Mouse (Mus musculus): ENCODE measurements around the gene Foxp1. TPM values are rescaled to one million over a fixed set of nuclear protein-coding genes. Genes with fewer than 3 reads are reported as not detected.
A peak's percentile ranks its signal among the peaks of the same experiment; 100 is the strongest.

The Foxp1 gene
- polyA plus RNA-seq, 1 experiment from 2014 or later: 121 TPM

DNA sequence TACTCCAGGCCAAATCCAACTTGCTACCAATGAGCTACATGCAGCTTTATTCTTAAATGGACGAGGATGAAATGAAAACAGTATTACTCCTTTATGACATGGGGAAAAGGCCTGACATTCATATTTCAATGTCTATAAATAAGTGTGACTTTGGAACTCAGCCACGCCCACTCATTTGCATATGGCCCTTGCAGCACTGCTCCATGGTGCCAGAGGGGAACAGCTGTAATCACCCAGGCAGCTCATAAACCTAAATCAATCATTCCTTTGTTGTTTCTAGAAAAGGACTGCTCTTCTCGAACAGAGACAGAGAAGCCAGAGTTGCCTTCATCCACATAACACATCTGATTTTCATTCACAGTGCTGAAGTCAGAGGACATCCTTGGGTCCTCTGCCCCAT lies 97.5 kb downstream of the Foxp1 start:
- Histone ChIP-seq H3K27me3 (replicated peaks; ENCODE audit: insufficient read depth, low read length) (no peaks in the 10 kb centered on the region), H3K9ac (replicated peaks; ENCODE audit: low read depth) (no peak overlapping the region), H3K4me3 (ENCODE audit: low read depth, low read length) (no peak overlapping the region), H3K27ac (ENCODE audit: low read length) (no peak overlapping the region), H3K4me2 (replicated peaks; ENCODE audit: low read depth, low read length) (no peak overlapping the region), H3K4me1 (ENCODE audit: insufficient read depth, low read depth, low read length) (no peaks in the 10 kb centered on the region), H3K9me3 (ENCODE audit: low read length) (no peaks in the 10 kb centered on the region), H3K36me3 (ENCODE audit: insufficient read depth, low read length) (no peaks in the 10 kb centered on the region)
- DNase-seq (ENCODE audit: low spot score) (peak; percentile 37), ATAC-seq (no peak)
- WGBS: 64% methylated on average over 3 of the region's 3 CpGs
- TF ChIP-seq EP300 (IDR thresholded peaks at IDR 0.05): no peak
- no peak for TF ChIP-seq CTCF (IDR thresholded peaks at IDR 0.05)

DNA sequence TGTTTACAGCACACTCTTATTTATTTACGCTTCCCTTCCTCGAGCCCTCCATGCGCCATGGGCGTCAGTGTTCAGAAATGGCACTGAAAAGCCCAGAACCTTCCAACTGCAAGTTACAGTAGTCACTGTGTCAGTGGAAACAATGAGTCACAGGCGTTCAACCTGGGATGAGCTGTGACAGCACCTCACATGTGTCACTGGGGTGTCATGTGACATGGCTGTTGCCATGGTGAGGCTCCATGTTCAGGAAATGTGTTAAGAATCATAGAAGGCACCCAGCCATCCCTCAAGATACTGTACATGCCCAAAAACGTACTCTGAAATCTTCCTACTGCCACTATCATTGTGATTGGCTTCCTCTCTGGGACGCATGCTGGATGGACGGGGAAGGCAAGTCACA lies 101.9 kb downstream of the Foxp1 start:
- ATAC-seq (no peak), DNase-seq (ENCODE audit: low spot score) (no peak)
- Histone ChIP-seq H3K9ac (replicated peaks; ENCODE audit: low read depth) (no peak overlapping the region), H3K27ac (ENCODE audit: low read length) (no peak overlapping the region), H3K4me3 (ENCODE audit: low read depth, low read length) (no peak overlapping the region), H3K4me2 (replicated peaks; ENCODE audit: low read depth, low read length) (no peak overlapping the region), H3K36me3 (ENCODE audit: insufficient read depth, low read length) (no peaks in the 10 kb centered on the region), H3K4me1 (ENCODE audit: insufficient read depth, low read depth, low read length) (no peaks in the 10 kb centered on the region), H3K9me3 (ENCODE audit: low read length) (no peaks in the 10 kb centered on the region), H3K27me3 (replicated peaks; ENCODE audit: insufficient read depth, low read length) (no peaks in the 10 kb centered on the region)
- 69% methylated on average over 8 of the region's 8 CpGs for WGBS
- TF ChIP-seq EP300 (IDR thresholded peaks at IDR 0.05) (no peak), CTCF (IDR thresholded peaks at IDR 0.05) (no peak)

DNA sequence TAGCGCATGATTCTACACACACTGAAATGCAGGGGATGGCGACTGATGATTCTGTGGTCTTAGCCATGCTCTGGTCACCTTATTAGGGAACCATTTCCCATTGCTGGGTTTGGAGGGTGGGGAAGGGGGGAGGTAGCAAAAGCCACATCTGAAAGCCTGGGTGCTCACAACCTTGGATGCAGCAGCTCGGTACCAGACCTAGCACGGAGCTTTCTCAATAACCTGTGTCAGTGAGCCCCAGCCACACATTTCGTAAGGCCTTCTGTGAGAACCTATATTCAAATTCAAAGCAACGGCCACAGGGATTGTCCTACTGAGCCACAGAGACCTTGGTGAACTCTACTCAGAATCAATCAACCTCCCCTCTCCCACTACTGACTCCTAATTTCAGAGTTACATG lies 109.9 kb downstream of the Foxp1 start:
- WGBS: 91% methylated on average over 6 of the region's 6 CpGs
- no peaks in the 10 kb centered on the region for H3K9me3 ChIP-seq (ENCODE audit: low read length)
- no peak overlapping the region for H3K4me2 ChIP-seq (replicated peaks; ENCODE audit: low read depth, low read length)
- no peak overlapping the region for H3K9ac ChIP-seq (replicated peaks; ENCODE audit: low read depth)
- no peaks in the 10 kb centered on the region for H3K27me3 ChIP-seq (replicated peaks; ENCODE audit: insufficient read depth, low read length)
- ATAC-seq: no peak
- TF ChIP-seq CTCF (IDR thresholded peaks at IDR 0.05) (no peak), EP300 (IDR thresholded peaks at IDR 0.05) (no peak)
- no peak overlapping the region for H3K4me3 ChIP-seq (ENCODE audit: low read depth, low read length)
- H3K4me1 ChIP-seq (ENCODE audit: insufficient read depth, low read depth, low read length): no peaks in the 10 kb centered on the region
- no peak overlapping the region for H3K27ac ChIP-seq (ENCODE audit: low read length)
- H3K36me3 ChIP-seq (ENCODE audit: insufficient read depth, low read length): no peaks in the 10 kb centered on the region
- no peak for DNase-seq (ENCODE audit: low spot score)

DNA sequence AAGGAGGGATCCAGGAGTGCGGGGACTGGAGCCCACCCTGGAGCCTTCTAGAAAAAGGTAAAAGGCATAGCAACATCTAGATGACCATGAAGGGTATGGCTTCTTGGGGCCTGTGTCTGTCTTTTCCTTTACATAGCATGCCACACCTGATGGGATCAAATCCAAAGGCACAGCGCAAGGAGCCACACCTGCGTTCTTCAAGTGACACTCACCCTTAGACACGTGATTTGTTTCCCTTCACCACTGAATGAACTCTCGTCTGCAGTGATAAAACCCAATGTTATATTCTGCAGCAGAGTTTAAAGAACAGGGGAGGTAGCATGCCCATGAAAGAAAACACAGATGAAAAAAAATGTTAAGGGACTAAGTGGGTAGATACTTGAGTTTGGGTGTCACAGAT lies 112.9 kb downstream of the Foxp1 start:
- Histone ChIP-seq H3K9ac (replicated peaks; ENCODE audit: low read depth) (no peak overlapping the region), H3K4me3 (ENCODE audit: low read depth, low read length) (no peak overlapping the region), H3K9me3 (ENCODE audit: low read length) (no peaks in the 10 kb centered on the region), H3K36me3 (ENCODE audit: insufficient read depth, low read length) (no peaks in the 10 kb centered on the region), H3K27ac (ENCODE audit: low read length) (no peak overlapping the region), H3K27me3 (replicated peaks; ENCODE audit: insufficient read depth, low read length) (no peaks in the 10 kb centered on the region), H3K4me1 (ENCODE audit: insufficient read depth, low read depth, low read length) (no peaks in the 10 kb centered on the region), H3K4me2 (replicated peaks; ENCODE audit: low read depth, low read length) (no peak overlapping the region)
- ATAC-seq (peak; percentile 56), DNase-seq (ENCODE audit: low spot score) (peak; percentile 52)
- TF ChIP-seq CTCF (IDR thresholded peaks at IDR 0.05) (no peak), EP300 (IDR thresholded peaks at IDR 0.05) (no peak)
- WGBS: 55% methylated on average over 5 of the region's 5 CpGs

DNA sequence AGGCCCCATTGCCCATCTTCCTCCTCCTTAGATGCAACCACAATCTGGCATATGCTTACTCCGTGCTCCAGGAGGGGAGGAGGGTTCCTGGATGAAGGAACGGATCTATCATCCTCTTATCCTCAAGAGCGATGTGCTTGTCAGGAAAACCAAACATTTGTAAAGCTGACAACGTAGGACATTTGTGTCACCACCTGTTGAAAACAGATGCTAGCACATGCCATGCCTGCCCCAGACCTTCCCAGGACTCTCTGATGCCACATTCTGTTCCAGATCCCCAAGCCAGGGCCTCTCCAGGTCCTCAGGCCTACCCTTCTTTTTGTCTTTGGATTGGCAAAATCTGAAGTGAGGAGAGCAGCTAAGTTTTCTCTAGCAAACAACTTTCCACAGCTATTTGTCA lies 113.6 kb downstream of the Foxp1 start:
- Histone ChIP-seq H3K9ac (replicated peaks; ENCODE audit: low read depth) (no peak overlapping the region), H3K4me1 (ENCODE audit: insufficient read depth, low read depth, low read length) (no peaks in the 10 kb centered on the region), H3K4me2 (replicated peaks; ENCODE audit: low read depth, low read length) (no peak overlapping the region), H3K27me3 (replicated peaks; ENCODE audit: insufficient read depth, low read length) (no peaks in the 10 kb centered on the region), H3K36me3 (ENCODE audit: insufficient read depth, low read length) (no peaks in the 10 kb centered on the region), H3K9me3 (ENCODE audit: low read length) (no peaks in the 10 kb centered on the region), H3K4me3 (ENCODE audit: low read depth, low read length) (no peak overlapping the region), H3K27ac (ENCODE audit: low read length) (no peak overlapping the region)
- DNase-seq (ENCODE audit: low spot score) (no peak), ATAC-seq (no peak)
- 71% methylated on average over 4 of the region's 4 CpGs for WGBS
- TF ChIP-seq EP300 (IDR thresholded peaks at IDR 0.05) (no peak), CTCF (IDR thresholded peaks at IDR 0.05) (no peak)

DNA sequence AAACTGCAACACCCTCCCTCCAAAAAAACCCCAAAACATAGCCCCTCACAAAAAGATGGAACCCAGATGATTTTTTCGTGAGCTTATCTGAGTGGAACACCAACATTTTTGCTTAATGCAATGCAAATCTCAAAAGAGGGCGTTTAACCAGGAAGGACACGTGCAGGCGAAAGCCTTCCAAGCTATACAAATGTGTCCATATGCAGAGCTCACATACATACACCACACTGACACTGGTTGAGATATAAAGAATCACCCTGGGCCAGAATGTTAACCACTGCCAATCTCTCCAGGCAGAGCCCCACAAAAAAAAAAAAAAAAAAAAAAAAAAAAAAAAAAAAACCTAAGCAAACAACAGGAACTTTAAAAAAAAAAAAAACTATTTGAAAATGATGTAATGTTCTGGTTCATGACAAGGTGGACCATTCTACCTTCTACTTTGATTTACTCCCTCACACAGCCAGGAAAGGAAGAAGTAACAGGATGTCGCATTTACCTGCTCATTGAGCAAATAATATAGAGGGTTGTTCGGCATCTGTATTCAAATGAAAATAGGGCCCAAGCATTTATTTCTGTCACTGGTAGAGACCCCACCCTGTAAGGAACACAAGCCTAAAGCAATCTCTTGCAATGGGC lies 118.6 kb downstream of the Foxp1 start:
- TF ChIP-seq EP300 (IDR thresholded peaks at IDR 0.05) (no peak), CTCF (IDR thresholded peaks at IDR 0.05) (no peak)
- 84% methylated on average over 6 of the region's 6 CpGs for WGBS
- H3K4me2 ChIP-seq (replicated peaks; ENCODE audit: low read depth, low read length): no peak overlapping the region
- H3K27ac ChIP-seq (ENCODE audit: low read length): no peak overlapping the region
- H3K4me3 ChIP-seq (ENCODE audit: low read depth, low read length): no peak overlapping the region
- no peak overlapping the region for H3K9ac ChIP-seq (replicated peaks; ENCODE audit: low read depth)
- H3K4me1 ChIP-seq (ENCODE audit: insufficient read depth, low read depth, low read length): no peaks in the 10 kb centered on the region
- DNase-seq (ENCODE audit: low spot score) (peak; percentile 24), ATAC-seq (no peak)
- H3K9me3 ChIP-seq (ENCODE audit: low read length): no peaks in the 10 kb centered on the region
- no peaks in the 10 kb centered on the region for H3K27me3 ChIP-seq (replicated peaks; ENCODE audit: insufficient read depth, low read length)
- H3K36me3 ChIP-seq (ENCODE audit: insufficient read depth, low read length): no peaks in the 10 kb centered on the region

DNA sequence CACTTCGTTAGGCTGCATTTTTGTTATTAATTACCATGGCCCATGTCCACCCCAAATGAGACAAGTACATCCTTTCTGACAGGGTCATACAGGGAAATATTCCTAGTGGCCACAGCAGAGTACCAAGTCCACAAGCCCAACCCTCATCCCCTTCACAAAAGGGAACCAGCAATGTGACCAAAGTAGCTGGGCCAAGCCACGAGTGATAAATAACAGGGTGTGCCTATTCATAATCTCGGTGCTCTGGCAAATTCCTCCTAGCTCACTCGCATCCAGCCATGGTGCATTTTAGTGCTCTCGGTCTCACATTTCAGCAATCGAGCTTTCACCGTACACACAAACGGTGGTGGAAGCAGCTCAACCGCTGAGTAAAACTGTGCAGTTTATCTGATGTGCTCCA lies 119.6 kb downstream of the Foxp1 start:
- ATAC-seq (no peak), DNase-seq (ENCODE audit: low spot score) (no peak)
- Histone ChIP-seq H3K4me3 (ENCODE audit: low read depth, low read length) (no peak overlapping the region), H3K27ac (ENCODE audit: low read length) (no peak overlapping the region), H3K9me3 (ENCODE audit: low read length) (no peaks in the 10 kb centered on the region), H3K27me3 (replicated peaks; ENCODE audit: insufficient read depth, low read length) (no peaks in the 10 kb centered on the region), H3K36me3 (ENCODE audit: insufficient read depth, low read length) (no peaks in the 10 kb centered on the region), H3K9ac (replicated peaks; ENCODE audit: low read depth) (no peak overlapping the region), H3K4me1 (ENCODE audit: insufficient read depth, low read depth, low read length) (no peaks in the 10 kb centered on the region), H3K4me2 (replicated peaks; ENCODE audit: low read depth, low read length) (no peak overlapping the region)
- WGBS: 64% methylated on average over 9 of the region's 9 CpGs
- TF ChIP-seq CTCF (IDR thresholded peaks at IDR 0.05): no peak
